Mouse (Mus musculus): ENCODE data around the gene Atp2a3.

The Atp2a3 gene

DNA sequence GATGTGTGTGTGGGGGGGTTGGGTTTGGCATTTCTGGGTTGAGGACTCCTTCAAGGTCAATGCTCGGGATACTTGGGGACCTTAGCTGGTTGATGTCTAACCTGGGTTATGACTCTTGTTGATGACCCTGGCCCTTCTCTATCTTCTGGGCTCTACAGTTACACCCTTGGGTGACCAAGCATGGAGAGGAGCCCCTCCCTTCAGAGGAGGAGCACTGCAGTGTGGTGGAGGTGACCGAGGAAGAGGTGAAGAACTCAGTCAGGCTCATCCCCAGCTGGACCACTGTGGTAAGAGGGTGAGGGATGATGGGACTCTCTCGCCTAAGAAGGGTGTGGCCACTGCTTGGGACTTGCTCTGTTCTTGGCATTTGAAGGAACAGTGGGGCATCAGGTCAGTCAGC lies 76.7 kb downstream of the Atp2a3 start:
- DNase-seq (ENCODE audit: low spot score): no peak

DNA sequence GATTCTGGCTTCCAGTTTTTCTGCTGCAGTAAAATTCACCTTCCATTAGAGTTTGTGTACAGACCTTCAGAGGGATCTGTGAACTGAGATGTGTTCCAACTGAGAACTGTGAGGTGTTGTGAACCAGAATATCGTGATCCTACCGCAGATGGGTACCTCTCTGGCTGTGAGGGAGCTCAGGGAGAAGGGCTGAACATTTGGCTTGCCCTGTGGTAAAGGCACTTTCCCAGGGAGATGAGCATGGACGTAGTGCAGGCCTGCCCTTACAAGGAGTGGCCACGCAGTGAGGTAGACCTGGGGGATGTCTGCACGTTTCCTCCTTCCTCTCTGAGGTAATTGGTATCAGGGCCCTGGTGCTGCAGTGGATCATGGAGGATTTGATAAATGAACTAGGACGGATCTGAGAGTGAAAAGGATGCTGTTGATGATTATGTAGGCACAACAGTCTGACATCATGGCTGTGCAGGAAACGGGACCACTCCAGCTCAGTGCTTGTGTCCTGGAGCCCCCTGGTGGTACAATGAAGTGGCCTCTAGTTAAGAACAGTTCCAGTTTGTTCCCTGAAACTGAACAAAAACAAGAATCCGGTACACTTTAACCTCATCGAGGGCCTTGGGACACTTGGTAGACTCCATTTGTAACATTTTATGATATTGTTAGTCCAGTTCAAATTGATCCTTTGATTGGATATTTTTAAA lies 78.3 kb downstream of the Atp2a3 start:
- no peak for DNase-seq (ENCODE audit: low spot score)

Measured in c-Kit-positive CD71-positive TER-119-positive erythroid progenitor cells, embryonic 14.5 days (primary cell).